Mouse (Mus musculus) heart, adult 2 months (tissue): ENCODE measurements around the gene Fbll1.

ENCODE experiments used
- CTCF ChIP-seq: fragments of 200-600 bp; IDR thresholded peaks from 2 replicates; pipeline ENCODE4 v1.8.1; 2022; ENCODE audit warnings: antibody characterized with exemption, mild to moderate bottlenecking, moderate library complexity
- EP300 ChIP-seq: fragments of 200-500 bp; IDR thresholded peaks from 2 replicates; pipeline ENCODE4 v1.6.1; 2011; ENCODE audit warnings: low read depth, low read length, control low read depth; ENCODE audit not compliant: insufficient read depth

- TF ChIP-seq EP300 (no peak), CTCF (no peak)
These were observed 29.0 kb upstream of the Fbll1 start for GRCm38 (mm10) chr11:35827714-35828113.
